Mouse (Mus musculus): ENCODE results near the gene Acsf3. TPM values are rescaled to one million over a fixed set of nuclear protein-coding genes. Genes with fewer than 3 reads are reported as not detected.

Acsf3 gene
- 1 to 10 TPM; 7.3 to 7.9 TPM for total RNA-seq (2023)

GRCm38 (mm10) chr8:122775285-122776155 is at the start of gene Acsf3:
TSS of gene Acsf3 (plus strand) at chr8:122775486.

GRCm38 (mm10) chr8:122847829-122848561 is 72.7 kb downstream of the Acsf3 start, which contains the start of gene Cdh15:
TSS of gene Cdh15 (plus strand) at chr8:122847966.

Other genes with a start within 250 kb of the Acsf3 start
- gene Piezo1, start 224.2 kb upstream of the Acsf3 start, total RNA-seq (2023), result 10 to 100 TPM; 36.0 to 51.0 TPM
- gene Cdt1, start 207.5 kb upstream of the Acsf3 start, total RNA-seq (2023), result 10 to 100 TPM; 51.4 to 59.5 TPM
- gene Aprt, start 198.6 kb upstream of the Acsf3 start, total RNA-seq (2023), result 100 to 1,000 TPM; 172 to 173 TPM
- 10 to 100 TPM; 72.6 to 77.7 TPM for gene Galns, start 164.0 kb upstream of the Acsf3 start, total RNA-seq (2023)
- gene Trappc2l, start 163.8 kb upstream of the Acsf3 start, total RNA-seq (2023), result 10 to 100 TPM; 37.4 to 43.3 TPM
- not detected for gene Pabpn1l, start 152.7 kb upstream of the Acsf3 start, total RNA-seq (2023)
- gene Cbfa2t3, start 76.4 kb upstream of the Acsf3 start, total RNA-seq (2023), result 10 to 100 TPM; 20.6 to 29.3 TPM
- under 1 TPM in 1 of 2 experiments, not detected in 1; 0.11 TPM for gene Cdh15, start 72.5 kb downstream of the Acsf3 start, total RNA-seq (2023)

Data from neutrophil, adult 83 days (primary cell).